Mouse (Mus musculus) adrenal gland (tissue): ENCODE data around the gene Ap3d1.

ENCODE experiments used
- intact Hi-C: fragments of 180-260 bp; cut with DNase I; formaldehyde crosslinking; loops from one replicate; pipeline ENCODE4 v1.15.1; 2025

Gene Ap3d1

DNA sequence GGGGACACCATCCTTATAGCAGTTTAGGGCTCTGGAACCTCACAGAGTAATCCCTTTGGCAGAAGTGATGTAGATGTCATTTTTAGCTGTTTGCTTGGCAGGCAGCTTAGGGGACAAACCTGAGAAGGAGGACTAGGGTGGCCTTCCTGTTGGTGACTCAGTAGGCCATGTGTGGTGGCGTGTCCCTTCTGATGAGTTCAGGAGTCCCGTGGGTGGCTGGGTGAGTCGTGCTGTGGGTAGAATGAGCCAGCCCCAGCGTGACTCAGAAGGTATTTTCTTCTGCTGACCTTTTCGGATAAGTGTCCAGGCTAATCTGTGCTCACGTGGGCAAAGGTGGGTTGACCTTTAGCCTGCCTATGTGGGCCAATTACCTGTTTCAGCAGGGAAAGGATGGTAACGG lies 16.6 kb upstream of the Ap3d1 start:
- intact Hi-C loops, result no loop called here

DNA sequence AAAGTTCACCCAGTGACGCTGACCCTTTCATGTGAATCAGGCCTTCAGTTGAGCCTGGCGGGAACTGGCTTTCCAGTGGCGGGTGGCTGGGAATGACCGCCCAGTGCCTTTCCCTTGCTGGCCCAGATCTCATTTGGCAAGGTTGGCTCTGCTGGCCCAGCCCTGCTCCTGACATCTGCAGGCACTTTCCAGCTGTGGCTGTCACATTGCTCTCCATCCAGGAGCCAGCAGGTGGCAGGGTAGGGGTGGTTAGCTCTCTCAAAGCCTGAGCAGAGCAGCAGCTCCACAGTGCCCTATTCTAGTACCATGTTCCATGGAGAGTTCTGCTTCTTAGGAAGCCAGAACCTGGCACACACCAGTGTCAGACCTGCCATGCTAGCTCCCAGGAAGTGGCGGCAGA lies 15.7 kb upstream of the Ap3d1 start:
- intact Hi-C loops, result no loop called here

DNA sequence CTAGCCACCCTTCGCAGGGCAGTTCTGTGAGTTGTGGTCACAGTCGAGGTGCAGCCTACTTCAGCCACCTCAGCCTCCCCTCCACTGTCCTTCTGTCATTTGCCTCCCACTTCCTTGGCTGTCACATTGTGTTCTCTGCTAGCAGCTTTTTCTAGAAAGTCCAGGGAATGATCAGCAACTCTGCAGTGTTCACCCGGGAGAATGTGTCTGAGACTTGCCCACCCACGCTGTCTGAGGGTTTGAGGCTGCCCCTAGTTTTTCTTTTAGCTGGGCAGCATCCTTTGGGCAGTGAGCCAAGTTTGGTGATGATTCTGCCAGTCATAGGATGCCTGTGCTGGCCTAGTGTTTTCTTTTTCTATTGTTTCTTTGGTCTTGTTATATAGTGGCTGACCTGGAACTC lies 14.9 kb upstream of the Ap3d1 start:
- intact Hi-C loops, result no loop called here

DNA sequence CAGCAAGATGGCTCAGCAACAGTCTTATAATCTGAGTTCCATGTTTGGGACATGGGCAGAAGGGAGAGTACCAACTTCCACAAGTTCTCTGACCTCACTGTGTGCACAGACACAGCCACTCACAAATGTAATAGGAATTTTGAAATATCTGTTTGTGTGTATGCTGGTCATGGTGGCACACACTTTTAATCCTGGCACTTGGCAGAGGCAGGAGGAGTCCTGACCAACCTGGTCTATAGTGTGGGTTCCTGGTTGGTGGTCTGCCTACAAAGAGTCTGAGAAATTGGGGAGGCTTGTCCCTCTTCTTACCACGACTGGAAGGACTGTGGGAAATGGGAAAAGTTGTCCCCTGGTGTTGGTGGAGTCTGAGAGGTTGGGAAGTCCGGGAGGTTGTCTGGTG lies 14.4 kb upstream of the Ap3d1 start:
- intact Hi-C loops, result no loop called here

DNA sequence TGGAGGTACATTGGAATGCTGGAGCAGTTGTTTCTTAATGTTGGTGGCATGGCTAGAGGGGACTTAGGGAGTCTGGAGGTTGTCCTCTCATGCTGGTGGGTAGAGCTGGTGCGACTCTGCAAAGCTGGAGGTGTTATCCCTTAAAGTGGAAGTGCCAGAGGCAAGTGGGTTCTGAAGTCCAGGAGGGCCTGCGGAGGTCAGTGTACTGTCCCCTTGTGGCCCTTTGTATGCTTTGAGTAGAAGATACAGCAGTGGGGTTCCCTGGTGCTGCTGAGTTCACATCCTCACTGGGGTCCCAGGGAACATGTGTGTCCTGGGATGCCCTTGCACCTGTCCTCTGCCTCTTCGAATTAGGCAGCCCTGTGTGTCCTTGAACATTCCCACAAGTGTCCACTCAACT lies 14.0 kb upstream of the Ap3d1 start:
- intact Hi-C loops, result no loop called here

DNA sequence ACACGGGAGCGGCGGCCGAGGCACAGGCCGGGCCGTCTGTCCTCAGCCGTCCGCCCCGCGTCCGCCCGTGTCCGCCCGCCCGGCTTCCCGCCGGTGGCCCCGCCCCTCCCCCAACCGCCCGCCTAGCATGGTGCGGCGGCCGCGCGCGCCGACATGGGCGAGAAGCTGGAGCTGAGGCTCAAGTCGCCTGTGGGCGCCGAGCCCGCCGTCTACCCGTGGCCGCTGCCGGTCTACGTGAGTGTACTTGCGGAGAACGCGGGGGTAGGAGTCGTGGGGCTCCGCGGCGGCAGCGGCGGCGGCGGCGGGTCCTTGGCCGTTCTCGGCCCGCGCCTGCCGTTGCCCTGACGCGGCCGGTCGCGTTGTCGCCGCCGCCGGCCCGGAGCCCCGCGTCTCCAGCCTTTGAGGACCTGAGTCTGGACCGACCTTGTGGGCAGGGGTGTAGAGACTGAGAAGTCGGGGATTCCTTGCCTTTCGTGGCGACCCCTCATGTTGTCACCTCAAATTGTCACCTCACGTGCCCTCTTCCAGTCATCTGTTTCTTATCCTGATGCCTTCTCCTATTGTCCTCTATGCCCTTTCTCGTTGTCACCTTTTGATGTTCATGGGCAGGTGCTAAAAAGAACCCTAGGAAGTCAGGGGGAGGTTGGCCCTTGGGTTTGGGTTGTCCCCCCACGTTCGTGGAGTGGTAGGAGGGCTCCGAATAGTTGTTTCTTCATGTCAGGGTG lies 13.4 kb upstream of the Ap3d1 start:
- intact Hi-C loops, result loop anchor here (2.0 kb wide), 1 partner anchor 43 kb away; the partner anchor contains the start of genes Plekhj1 and Sf3a2

DNA sequence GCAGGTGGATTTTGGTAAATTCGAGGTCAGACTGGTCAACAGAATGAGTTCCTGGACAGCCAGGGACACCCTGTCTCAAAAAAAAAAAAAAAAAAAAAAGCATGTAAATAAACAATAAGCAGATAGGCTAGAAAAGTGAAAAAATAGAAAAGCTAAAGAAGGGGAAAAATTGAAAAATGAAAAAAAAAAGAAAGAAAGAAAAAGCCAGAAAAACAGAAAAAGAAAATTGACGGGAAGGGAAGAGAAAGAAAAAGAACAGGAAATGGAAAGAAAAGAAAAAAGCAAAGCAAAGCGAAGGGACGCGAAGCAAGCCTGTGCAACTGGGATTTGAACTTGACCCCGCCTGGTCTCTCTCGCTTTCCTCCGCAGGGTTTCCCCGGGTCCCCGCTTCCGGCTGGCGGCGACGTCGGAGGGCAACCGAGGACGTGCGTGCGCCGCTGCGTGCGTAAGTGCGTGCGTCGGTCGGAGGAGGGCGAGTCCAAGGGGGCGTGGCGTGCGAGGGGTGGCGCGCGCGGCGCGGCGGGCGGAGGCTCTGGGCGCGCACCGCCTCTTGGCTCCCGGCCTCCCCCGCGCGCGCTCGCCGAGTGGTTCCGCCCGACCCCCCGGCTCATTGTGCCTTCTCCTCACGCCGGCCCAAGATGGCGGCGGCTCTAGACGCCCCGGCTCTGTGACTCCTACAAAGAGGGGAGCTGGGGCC lies 12.7 kb upstream of the Ap3d1 start, which contains the start of gene Dot1l:
TSS of gene Dot1l (plus strand) at position 613 of the 697 bp plus-strand sequence.
- intact Hi-C loops, result loop anchor here (2.0 kb wide), 1 partner anchor 44 kb away; the partner anchor contains the start of genes Plekhj1 and Sf3a2

DNA sequence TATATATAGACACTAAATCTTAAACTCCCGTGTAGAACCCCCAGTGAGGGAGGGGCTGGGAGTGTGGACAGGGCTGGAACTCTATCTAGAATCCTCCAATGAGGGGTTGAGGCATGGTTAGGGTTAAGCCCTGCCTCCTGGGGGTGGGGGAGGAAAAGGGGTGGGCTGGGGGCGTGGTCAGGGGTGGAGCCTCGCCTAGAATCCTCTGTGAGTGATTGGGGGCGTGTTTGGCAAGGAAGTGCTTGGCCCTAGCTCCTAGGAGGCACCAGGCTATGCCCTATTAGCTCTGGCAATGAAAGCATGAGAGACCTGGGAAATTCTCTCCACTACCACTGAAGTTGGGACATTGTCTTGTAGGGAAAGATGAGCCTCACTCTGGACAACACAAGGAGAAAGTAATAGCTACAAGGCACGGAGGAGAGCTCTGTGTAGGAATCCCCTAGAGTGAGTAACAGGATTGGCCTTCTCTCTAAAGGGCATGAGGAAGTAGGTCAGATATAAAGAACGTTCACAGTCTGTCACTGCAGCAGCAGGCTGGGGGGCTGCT lies 10.1 kb upstream of the Ap3d1 start:
- intact Hi-C loops, result no loop called here

DNA sequence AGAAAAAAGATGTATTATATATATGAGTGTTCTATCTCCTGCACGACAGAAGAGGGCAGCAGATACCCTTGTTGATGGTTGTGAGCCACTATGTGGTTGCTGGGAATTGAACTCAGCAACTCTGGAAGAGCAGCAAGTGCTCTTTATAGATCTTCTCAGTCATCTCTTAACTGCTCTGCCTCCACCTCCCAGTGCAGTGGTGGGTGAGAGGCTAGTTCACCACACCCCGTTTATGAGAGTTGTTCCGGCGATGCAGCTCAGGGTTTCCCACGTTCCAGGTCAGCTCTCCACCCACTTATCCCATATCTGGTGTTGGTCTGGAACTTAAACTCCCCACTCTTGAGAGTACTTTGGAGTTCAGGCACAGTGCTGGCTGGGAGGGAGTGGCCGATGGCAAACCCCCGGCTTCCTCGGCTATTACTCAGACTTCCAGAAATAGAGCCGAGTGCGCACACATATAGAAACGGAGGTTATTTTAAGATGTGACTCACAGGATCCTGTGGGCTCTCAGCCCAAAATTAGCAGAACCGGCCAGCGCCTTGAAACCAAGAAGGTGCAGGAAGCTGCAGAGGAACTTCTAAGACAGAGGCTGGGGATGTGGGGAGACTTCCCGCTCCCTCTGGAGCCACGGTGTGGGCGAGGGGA lies 9.2 kb upstream of the Ap3d1 start:
- intact Hi-C loops, result no loop called here

DNA sequence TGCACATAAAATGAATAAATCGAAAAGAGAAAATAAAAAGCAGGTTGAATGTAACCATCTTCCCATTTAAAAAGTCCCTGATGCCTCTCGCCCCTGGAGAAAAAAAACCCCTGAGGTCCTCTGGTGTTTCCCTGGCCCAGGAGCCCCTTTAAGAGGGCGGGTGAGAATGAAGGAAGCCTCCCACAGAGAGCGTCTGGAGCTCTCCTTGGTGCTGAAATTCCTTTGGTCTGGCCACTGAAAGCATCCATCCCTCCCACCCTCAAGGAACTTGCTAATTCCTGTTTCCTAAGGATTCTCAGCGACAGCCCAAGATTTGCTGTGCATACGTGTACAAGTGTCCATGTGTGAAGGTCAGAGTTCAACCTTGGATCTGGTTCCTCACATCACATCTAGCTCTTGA lies 6.5 kb upstream of the Ap3d1 start:
- intact Hi-C loops, result loop anchor here (2.0 to 5.0 kb wide), 3 partner anchors 59 to 244 kb away; partner anchors contain the start of gene Amh

DNA sequence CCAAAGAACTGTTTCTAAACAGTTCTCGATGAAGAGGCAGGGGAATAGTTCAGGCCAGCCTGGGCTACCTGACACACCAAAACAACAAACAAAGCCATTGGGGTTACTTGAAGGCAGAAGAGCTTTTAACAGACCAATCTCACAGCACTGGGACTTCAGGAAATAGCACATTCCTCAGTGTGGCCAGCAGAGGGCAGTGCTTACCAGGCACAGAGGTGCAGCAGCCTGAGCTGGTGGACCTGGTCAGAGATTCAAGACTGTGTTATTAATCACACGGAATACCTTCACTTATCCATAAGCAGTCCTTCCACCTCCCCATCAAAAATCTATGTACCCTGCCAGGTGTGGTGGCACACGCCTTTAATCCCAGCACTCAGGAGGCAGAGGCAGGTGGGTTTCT lies 5.3 kb upstream of the Ap3d1 start:
- intact Hi-C loops, result loop anchor here (5.0 kb wide), 2 partner anchors 60 to 245 kb away; partner anchors contain the start of gene Amh

DNA sequence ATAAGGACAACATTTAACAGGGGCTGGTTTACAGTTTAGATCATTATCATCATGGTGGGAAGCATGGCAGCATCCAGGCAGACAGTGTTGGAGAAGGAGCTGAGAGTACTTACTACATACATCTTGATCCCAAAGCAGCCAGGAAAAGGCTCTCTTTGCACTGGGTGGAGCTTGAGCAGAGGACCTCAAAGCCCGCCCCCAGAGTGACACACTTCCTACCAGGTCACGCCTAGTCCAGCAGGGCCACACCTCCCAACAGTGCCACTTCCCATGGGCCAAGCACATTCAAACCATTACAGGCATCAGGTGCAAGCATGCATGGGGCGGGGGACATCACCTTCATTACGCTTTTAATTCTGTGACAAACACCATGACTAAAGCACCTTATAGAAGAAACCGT lies 2.2 kb upstream of the Ap3d1 start:
- intact Hi-C loops, result no loop called here

DNA sequence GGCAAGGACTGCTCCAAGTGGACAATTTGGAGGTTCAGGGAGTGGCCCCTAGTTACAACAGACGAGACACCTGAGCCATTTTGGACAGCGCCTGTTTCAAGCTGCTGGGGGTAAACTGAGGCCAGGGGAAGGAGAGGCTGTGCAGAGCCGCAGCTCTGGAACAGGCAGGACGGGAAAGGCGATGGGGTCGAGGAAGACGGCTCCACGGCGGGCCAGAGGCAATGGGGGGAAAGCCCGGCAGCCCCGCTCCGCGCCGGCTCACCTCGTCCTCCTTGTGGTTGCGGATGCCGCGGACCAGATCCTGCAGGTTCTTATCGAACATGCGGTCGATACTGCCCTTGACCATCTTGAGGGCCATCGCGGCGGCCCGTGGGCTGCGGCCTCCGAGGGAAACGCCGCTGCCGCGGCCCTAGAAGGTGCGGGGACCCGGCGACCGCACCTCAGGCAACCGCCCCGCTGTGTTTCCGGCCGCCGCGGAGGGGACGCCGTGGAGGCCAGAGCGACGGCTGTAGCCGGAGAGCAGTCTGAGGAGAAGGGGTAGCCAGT lies 357 bp downstream of the Ap3d1 start:
- intact Hi-C loops, result no loop called here

DNA sequence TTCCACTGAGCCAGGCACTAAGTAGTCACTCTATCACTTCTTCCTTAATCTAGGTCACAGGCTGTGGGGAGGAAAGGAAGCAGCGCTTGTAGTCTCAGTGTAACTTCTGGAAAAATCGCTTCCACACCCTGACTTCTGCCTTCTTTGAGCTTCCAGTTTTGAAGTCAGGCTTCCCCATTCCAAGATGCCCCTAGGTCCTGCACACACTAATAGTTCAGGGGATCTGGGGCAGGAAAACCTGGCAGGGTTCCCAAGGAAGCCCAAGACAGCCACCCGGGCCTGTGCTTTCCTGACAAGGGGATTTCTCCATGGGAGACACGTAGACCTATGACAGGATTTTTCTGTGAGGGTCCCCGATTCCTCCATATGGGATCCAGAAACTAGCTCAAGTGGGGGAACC lies 918 bp downstream of the Ap3d1 start:
- intact Hi-C loops, result no loop called here

DNA sequence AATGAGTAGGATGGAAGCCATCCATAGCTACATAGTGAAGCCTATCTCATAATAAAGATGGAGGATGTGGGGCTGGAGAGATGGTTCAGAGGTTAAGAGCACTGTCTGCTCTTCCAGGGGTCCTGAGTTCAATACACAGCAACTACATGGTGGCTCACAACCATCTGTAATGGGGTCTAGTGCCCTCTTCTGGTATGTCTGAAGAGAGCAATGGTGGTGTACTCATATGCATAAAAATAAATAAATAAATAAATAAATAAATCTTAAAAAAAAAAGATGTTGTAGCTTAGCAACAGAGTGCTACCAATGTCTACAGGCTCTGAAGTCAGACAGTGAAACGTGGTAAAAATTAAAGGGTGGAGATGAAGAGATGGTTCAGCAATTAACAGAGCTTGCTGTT lies 3.4 kb downstream of the Ap3d1 start:
- intact Hi-C loops, result loop anchor here (5.0 kb wide), 1 partner anchor 36 kb away; the partner anchor contains the start of genes Izumo4 and Mob3a

DNA sequence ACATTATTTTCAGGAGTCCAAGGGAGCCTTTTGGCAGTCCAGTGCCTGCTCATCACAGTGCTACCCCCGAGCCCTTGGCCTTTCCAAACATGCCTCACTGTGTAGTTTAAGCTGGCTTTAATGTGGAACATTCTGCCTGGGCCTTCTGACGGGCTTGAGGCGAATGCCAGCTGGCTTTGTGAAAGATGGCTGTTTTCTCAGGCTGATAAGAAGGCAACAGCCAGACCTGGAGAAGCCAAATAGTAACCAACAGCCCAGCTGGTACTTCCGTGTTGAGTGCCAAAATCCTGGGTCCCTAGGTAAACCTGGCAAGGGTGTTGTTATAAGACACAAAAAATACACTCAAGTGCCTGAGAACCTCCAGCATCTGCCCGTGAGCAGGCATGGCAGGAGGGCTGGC lies 5.3 kb downstream of the Ap3d1 start:
- intact Hi-C loops, result loop anchor here (5.0 kb wide), 1 partner anchor 34 kb away; the partner anchor contains the start of genes Izumo4 and Mob3a

DNA sequence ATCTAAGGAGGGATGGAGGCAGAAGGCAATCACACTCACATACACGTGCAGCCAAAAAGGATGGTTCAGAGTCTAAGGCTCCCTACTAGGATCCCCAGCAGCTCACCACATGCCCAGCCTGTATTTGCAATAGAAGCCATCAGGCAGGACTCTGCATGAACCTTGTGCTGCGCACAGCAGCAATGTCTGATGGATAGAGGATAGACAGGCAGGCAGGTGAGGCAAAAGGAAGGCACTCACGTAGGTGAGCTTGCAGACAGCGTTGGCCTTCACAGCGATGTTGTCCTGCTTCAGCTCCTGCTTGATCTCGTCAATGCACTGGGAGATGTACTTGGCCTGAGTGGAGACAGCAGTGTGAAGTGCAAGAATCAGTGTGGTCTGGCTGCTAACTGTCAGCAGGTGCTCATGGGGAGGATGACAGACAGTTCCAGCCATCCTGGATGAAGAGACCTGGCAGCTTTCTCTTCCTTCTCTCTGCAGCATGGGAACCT lies 9.4 kb downstream of the Ap3d1 start:
- intact Hi-C loops, result no loop called here

DNA sequence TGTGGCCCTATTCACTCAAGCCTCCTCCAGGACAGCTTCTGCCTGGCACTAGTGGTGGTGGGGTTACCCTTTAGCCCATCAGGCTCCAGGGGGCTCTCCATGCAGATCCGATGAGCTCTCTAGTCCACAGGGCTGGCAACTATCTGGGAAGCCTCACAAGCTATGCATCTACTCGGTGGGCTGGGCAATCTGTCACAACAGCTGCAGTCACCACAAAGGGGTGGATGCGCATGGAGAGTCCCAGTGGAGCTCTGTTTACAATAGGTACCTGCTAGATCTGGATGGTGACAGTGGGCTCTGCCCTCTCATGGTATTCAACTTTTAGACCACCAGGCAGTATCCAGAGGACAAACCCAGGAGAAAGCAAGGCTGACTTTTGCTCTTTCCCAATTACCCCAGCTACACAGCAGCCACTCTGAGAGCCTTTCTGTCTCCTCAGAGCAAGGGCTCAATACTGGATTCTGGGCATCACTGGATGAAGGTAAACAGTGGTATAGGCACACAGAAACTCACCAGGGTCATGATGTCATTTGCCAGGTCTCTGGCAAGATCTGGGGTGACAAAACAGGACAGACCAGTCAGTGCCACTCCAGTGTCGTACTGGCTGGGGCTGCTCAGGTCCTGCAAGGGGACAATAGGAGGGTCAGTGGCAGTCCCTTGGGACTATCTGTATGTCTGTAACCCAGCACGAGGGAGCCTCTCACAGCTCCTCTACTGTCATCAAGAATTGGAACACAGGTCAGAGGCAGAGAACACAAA lies 14.5 kb downstream of the Ap3d1 start:
- intact Hi-C loops, result no loop called here

DNA sequence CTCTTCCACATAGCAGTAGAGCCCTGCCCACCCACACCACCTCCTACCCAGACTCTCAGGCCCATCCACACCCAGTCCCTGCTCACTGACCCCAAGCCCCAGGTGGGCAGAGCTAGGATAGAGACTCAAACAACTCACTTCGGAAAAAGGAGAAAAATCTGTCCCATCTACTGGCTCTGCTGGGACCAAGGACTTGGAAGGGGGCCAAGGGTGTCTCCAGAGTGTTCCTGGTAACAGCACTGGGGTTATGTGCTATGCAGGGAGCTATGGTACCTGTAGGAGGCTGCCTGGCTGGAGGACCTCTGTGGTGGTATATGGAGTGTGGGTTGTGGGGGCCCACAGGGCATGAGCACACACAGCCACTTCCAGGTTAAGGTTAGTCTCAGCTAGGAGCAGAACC lies 24.8 kb downstream of the Ap3d1 start:
- intact Hi-C loops, result no loop called here

DNA sequence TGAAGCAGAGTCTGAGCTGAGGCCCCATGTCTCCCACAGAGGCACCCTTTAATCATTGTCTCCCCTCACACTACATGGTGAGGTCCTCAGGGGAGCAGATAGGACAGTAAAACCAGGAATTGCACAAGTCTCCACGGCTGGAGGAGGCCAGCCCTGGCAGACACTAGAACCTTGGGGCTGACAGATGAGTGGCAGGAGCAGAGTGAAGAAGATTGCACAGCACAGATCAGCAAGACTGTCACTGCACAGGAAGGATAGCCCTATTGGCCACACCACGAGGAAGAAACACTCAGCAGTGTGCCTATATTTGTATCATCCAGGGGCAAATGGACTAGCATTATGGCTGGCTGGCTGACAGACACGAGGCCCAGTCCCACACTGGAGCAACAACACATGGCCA lies 31.2 kb downstream of the Ap3d1 start:
- intact Hi-C loops, result no loop called here

DNA sequence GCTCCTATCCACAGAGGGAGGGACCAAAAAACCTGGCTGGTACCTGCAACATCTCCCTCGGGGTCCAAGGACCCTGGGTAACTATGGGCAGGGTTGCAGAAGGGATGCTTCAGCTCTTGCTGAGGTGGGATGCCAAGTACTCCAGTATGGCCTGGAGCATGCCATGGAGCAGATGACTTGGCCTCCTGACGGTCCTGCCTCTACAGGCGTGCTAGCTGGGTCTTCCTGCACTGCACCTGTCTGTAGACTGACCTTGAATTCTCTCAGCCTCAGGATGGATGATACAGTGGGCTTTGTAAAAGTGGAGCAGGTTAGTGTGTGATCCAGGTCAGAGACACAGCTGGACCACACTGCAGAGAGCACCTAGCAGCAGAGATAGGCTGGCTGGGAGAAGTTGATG lies 36.6 kb downstream of the Ap3d1 start:
- intact Hi-C loops, result no loop called here
